Mouse (Mus musculus) liver, embryonic 16.5 days (tissue): ENCODE results near the gene Faah. TPM values are rescaled to one million over a fixed set of nuclear protein-coding genes. Genes with fewer than 3 reads are reported as not detected.

Source experiments
- ATAC-seq: fragments of 200-750 bp; cut with Nextera tagmentation; 2 replicates; pipeline ENCODE4 v1.8.0; 2017; ENCODE audit warnings: low read depth, mild to moderate bottlenecking, moderate number of reproducible peaks, moderate library complexity
- H3K27ac ChIP-seq: fragments of 300-500 bp; sonication (generic); 2 replicates; pipeline ENCODE4 v1.5.1; 2014; ENCODE audit warnings: mild to moderate bottlenecking, low read length
- H3K27me3 ChIP-seq: fragments of 300-500 bp; sonication (generic); 2 replicates; pipeline ENCODE4 v1.6.1; 2014; ENCODE audit warnings: low read depth, low read length, mixed read lengths; ENCODE audit not compliant: control insufficient read depth, insufficient read depth
- H3K36me3 ChIP-seq: fragments of 300-500 bp; sonication (generic); 2 replicates; pipeline ENCODE4 v1.6.1; 2014; ENCODE audit warnings: mild to moderate bottlenecking; ENCODE audit not compliant: control insufficient read depth, insufficient read depth
- H3K4me1 ChIP-seq: fragments of 300-500 bp; sonication (generic); 2 replicates; pipeline ENCODE4 v1.6.1; 2014; ENCODE audit warnings: low read depth, low read length, mixed read lengths; ENCODE audit not compliant: control insufficient read depth
- H3K4me2 ChIP-seq: fragments of 300-500 bp; sonication (generic); 2 replicates; pipeline ENCODE4 v1.6.1; 2014; ENCODE audit warnings: low read depth, low read length, mixed read lengths
- H3K4me3 ChIP-seq: fragments of 300-500 bp; sonication (generic); 2 replicates; pipeline ENCODE4 v1.5.1; 2014; ENCODE audit warnings: low read depth, mild to moderate bottlenecking, low read length
- H3K9ac ChIP-seq: fragments of 300-500 bp; sonication (generic); 2 replicates; pipeline ENCODE4 v1.6.1; 2014; ENCODE audit warnings: low read depth, low read length
- H3K9me3 ChIP-seq: fragments of 300-500 bp; sonication (generic); replicated peaks from 2 replicates; pipeline ENCODE4 v1.6.1; 2016; ENCODE audit warnings: low read length; ENCODE audit not compliant: control insufficient read depth
- WGBS: fragments of 180-500 bp; shearing (Covaris S2); extraction: QIAGEN DNeasy Blood & Tissue Kit; methylation state at CpG from one replicate; pipeline ENCODE4 v1.1.7; 2014; ENCODE audit not compliant: insufficient replicate concordance; 5-methylcytosine and 5-hydroxymethylcytosine counted together
- polyA plus RNA-seq: library from polyadenylated mRNA; unstranded; fragments of >200 nt; fragmentation: Nextera tagmentation; extraction: Ambion mirVana; gene quantifications from 2 replicates; pipeline ENCODE4 v1.2.1, GENCODE M21; 2015

The Faah gene
- polyA plus RNA-seq, 1 experiment from 2014 or later: 14.5 TPM

GRCm38 (mm10) chr4:116047681-116048080 lies 30.0 kb upstream of the Faah start:
- ATAC-seq: no peak

GRCm38 (mm10) chr4:116046604-116047003 lies 28.9 kb upstream of the Faah start:
- peaks cover 3% of the 10 kb centered on the region; the same call in 1 of the 2 replicates for H3K36me3 ChIP-seq
- H3K27ac ChIP-seq: no peak overlapping the region
- no peaks in the 10 kb centered on the region for H3K27me3 ChIP-seq
- H3K4me2 ChIP-seq: no peak overlapping the region
- H3K9ac ChIP-seq: no peak overlapping the region
- ATAC-seq: no peak
- H3K4me1 ChIP-seq: no peaks in the 10 kb centered on the region; the same call in 1 of the 2 replicates
- WGBS: 78% methylated on average over 2 of the region's 2 CpGs
- H3K9me3 ChIP-seq: no peaks in the 10 kb centered on the region
- H3K4me3 ChIP-seq: no peak overlapping the region

More at GRCm38 (mm10) chr4:116047681-116048080, 30.0 kb upstream of the Faah start:
- Histone ChIP-seq H3K4me3 (no peak overlapping the region), H3K9me3 (no peaks in the 10 kb centered on the region), H3K9ac (no peak overlapping the region), H3K27ac (no peak overlapping the region), H3K36me3 (no peaks in the 10 kb centered on the region), H3K4me1 (peaks cover 4% of the 10 kb centered on the region), H3K4me2 (no peak overlapping the region), H3K27me3 (no peaks in the 10 kb centered on the region)
- WGBS: 66% methylated on average over 1 of the region's 1 CpGs

- Histone ChIP-seq H3K9me3 (no peaks in the 10 kb centered on the region), H3K27ac (no peak overlapping the region), H3K4me1 (no peaks in the 10 kb centered on the region), H3K4me2 (no peak overlapping the region), H3K9ac (no peak overlapping the region), H3K27me3 (no peaks in the 10 kb centered on the region), H3K36me3 (peaks cover 3% of the 10 kb centered on the region; the same call in 1 of the 2 replicates), H3K4me3 (no peak overlapping the region)
- no peak for ATAC-seq
- WGBS: 58% methylated on average over 3 of the region's 3 CpGs
These were observed 24.5 kb upstream of the Faah start for GRCm38 (mm10) chr4:116042186-116042585.

GRCm38 (mm10) chr4:116040466-116040865 lies 22.7 kb upstream of the Faah start:
- Histone ChIP-seq H3K27ac (peak overlapping the region; percentile 57), H3K9ac (no peak overlapping the region), H3K4me2 (no peak overlapping the region), H3K4me1 (no peaks in the 10 kb centered on the region), H3K27me3 (no peaks in the 10 kb centered on the region), H3K9me3 (no peaks in the 10 kb centered on the region), H3K4me3 (no peak overlapping the region), H3K36me3 (peaks cover 3% of the 10 kb centered on the region; the same call in 1 of the 2 replicates)
- WGBS: 65% methylated on average over 2 of the region's 2 CpGs
- peak; percentile 82 for ATAC-seq

- WGBS: 74% methylated on average over 5 of the region's 5 CpGs
These were observed 15.6 kb upstream of the Faah start for GRCm38 (mm10) chr4:116033374-116033773.

GRCm38 (mm10) chr4:116032906-116033305 lies 15.2 kb upstream of the Faah start:
- Histone ChIP-seq H3K9me3 (no peaks in the 10 kb centered on the region), H3K9ac (no peak overlapping the region), H3K4me2 (no peak overlapping the region), H3K36me3 (no peaks in the 10 kb centered on the region), H3K27me3 (no peaks in the 10 kb centered on the region), H3K27ac (no peak overlapping the region), H3K4me3 (no peak overlapping the region), H3K4me1 (no peaks in the 10 kb centered on the region)
- WGBS: 68% methylated on average over 9 of the region's 9 CpGs
- no peak for ATAC-seq

More at GRCm38 (mm10) chr4:116033374-116033773, 15.6 kb upstream of the Faah start:
- Histone ChIP-seq H3K4me2 (no peak overlapping the region), H3K9me3 (no peaks in the 10 kb centered on the region), H3K36me3 (no peaks in the 10 kb centered on the region), H3K9ac (no peak overlapping the region), H3K27me3 (no peaks in the 10 kb centered on the region), H3K4me1 (no peaks in the 10 kb centered on the region), H3K27ac (no peak overlapping the region), H3K4me3 (no peak overlapping the region)
- ATAC-seq: no peak

- peak overlapping the region; percentile 31; the same call in 1 of the 2 replicates for H3K9ac ChIP-seq
- no peaks in the 10 kb centered on the region for H3K9me3 ChIP-seq
- WGBS: under 1% methylated on average over 60 of the region's 60 CpGs
- peaks cover 44% of the 10 kb centered on the region for H3K27me3 ChIP-seq
- H3K4me3 ChIP-seq: peak overlapping the region; percentile 65
- peak overlapping the region; percentile 48 for H3K27ac ChIP-seq
- peak; percentile 75 for ATAC-seq
- H3K36me3 ChIP-seq: no peaks in the 10 kb centered on the region
- H3K4me1 ChIP-seq: no peaks in the 10 kb centered on the region; the same call in 1 of the 2 replicates
- peak overlapping the region; percentile 64 for H3K4me2 ChIP-seq
These were observed 325 bp downstream of the Faah start for GRCm38 (mm10) chr4:116017300-116017901.

GRCm38 (mm10) chr4:116016862-116017299 lies 845 bp downstream of the Faah start:
- Histone ChIP-seq H3K9me3 (no peaks in the 10 kb centered on the region), H3K9ac (peak overlapping the region; percentile 31; the same call in 1 of the 2 replicates), H3K36me3 (no peaks in the 10 kb centered on the region), H3K4me3 (peak overlapping the region; percentile 65), H3K27me3 (peaks cover 44% of the 10 kb centered on the region), H3K4me1 (no peaks in the 10 kb centered on the region; the same call in 1 of the 2 replicates), H3K27ac (peak overlapping the region; percentile 48), H3K4me2 (peak overlapping the region; percentile 64)
- 9% methylated on average over 16 of the region's 16 CpGs for WGBS
- ATAC-seq: peak; percentile 43; the same call in 1 of the 2 replicates

GRCm38 (mm10) chr4:116016396-116016795 lies 1.3 kb downstream of the Faah start:
- WGBS: 49% methylated on average over 3 of the region's 3 CpGs
- no peak for ATAC-seq
- H3K9ac ChIP-seq: no peak overlapping the region

More at GRCm38 (mm10) chr4:116016396-116016795, 1.3 kb downstream of the Faah start:
- H3K9me3 ChIP-seq: no peaks in the 10 kb centered on the region
- H3K27ac ChIP-seq: no peak overlapping the region
- H3K4me2 ChIP-seq: peak overlapping the region; percentile 32
- no peaks in the 10 kb centered on the region for H3K36me3 ChIP-seq
- no peaks in the 10 kb centered on the region; the same call in 1 of the 2 replicates for H3K4me1 ChIP-seq
- peaks cover 44% of the 10 kb centered on the region for H3K27me3 ChIP-seq
- H3K4me3 ChIP-seq: peak overlapping the region; percentile 65
